Mouse (Mus musculus): ENCODE data around the gene Cmss1. TPM values are rescaled to one million over a fixed set of nuclear protein-coding genes. Genes with fewer than 3 reads are reported as not detected.

Cmss1 gene
- total and polyA plus RNA-seq, 2 experiments from 2014 or later = 14.7 to 43.4 TPM

GRCm38 (mm10) chr16:57378631-57379330, 227.9 kb downstream of the Cmss1 start:
- no peaks in the 10 kb centered on the region for H3K4me1 ChIP-seq (ENCODE audit: insufficient read depth, low read length)
- no peak overlapping the region for H3K9ac ChIP-seq (replicated peaks; ENCODE audit: low read length, poor library complexity, severe bottlenecking)
- no peak for TF ChIP-seq CTCF (IDR thresholded peaks at IDR 0.05)
- no peaks in the 10 kb centered on the region for H3K9me3 ChIP-seq (ENCODE audit: low read length)
- no peak for ATAC-seq (ENCODE audit: low FRiP score)
- no peak overlapping the region for H3K4me3 ChIP-seq (ENCODE audit: low read depth, low read length)
- no peaks in the 10 kb centered on the region for H3K36me3 ChIP-seq (ENCODE audit: insufficient read depth, low read length)
- no peak for DNase-seq (ENCODE audit: low spot score)
- no peak overlapping the region for H3K4me2 ChIP-seq (ENCODE audit: low read depth, low read length, poor library complexity, severe bottlenecking)
- WGBS = 91% methylated on average over 9 of the region's 9 CpGs
- H3K27me3 ChIP-seq (ENCODE audit: insufficient read depth, low read length) = no peaks in the 10 kb centered on the region
- H3K27ac ChIP-seq (ENCODE audit: low read depth, low read length) = no peak overlapping the region

- Histone ChIP-seq H3K4me1 (ENCODE audit: insufficient read depth, low read length) (no peaks in the 10 kb centered on the region), H3K27me3 (ENCODE audit: insufficient read depth, low read length) (no peaks in the 10 kb centered on the region), H3K9ac (replicated peaks; ENCODE audit: low read length, poor library complexity, severe bottlenecking) (no peak overlapping the region), H3K9me3 (ENCODE audit: low read length) (no peaks in the 10 kb centered on the region), H3K4me2 (ENCODE audit: low read depth, low read length, poor library complexity, severe bottlenecking) (no peak overlapping the region), H3K4me3 (ENCODE audit: low read depth, low read length) (no peak overlapping the region), H3K27ac (ENCODE audit: low read depth, low read length) (no peak overlapping the region), H3K36me3 (ENCODE audit: insufficient read depth, low read length) (no peaks in the 10 kb centered on the region)
- DNase-seq (ENCODE audit: low spot score) (no peak), ATAC-seq (ENCODE audit: low FRiP score) (no peak)
- no peak for TF ChIP-seq CTCF (IDR thresholded peaks at IDR 0.05)
- 89% methylated on average over 7 of the region's 7 CpGs for WGBS
These were observed 231.3 kb downstream of the Cmss1 start for GRCm38 (mm10) chr16:57375248-57375837.

- WGBS = 90% methylated on average over 3 of the region's 3 CpGs
- H3K36me3 ChIP-seq (ENCODE audit: insufficient read depth, low read length) = no peaks in the 10 kb centered on the region
- no peak for TF ChIP-seq CTCF (IDR thresholded peaks at IDR 0.05)
These were observed 234.5 kb downstream of the Cmss1 start for GRCm38 (mm10) chr16:57372156-57372555.

GRCm38 (mm10) chr16:57369846-57370496, 236.7 kb downstream of the Cmss1 start:
- no peaks in the 10 kb centered on the region for H3K27me3 ChIP-seq (ENCODE audit: insufficient read depth, low read length)
- no peak overlapping the region for H3K4me2 ChIP-seq (ENCODE audit: low read depth, low read length, poor library complexity, severe bottlenecking)
- H3K36me3 ChIP-seq (ENCODE audit: insufficient read depth, low read length) = no peaks in the 10 kb centered on the region
- no peak for TF ChIP-seq CTCF (IDR thresholded peaks at IDR 0.05)
- WGBS = 90% methylated on average over 8 of the region's 8 CpGs
- H3K9ac ChIP-seq (replicated peaks; ENCODE audit: low read length, poor library complexity, severe bottlenecking) = no peak overlapping the region
- H3K4me3 ChIP-seq (ENCODE audit: low read depth, low read length) = no peak overlapping the region
- no peak for DNase-seq (ENCODE audit: low spot score)
- H3K4me1 ChIP-seq (ENCODE audit: insufficient read depth, low read length) = no peaks in the 10 kb centered on the region
- no peak for ATAC-seq (ENCODE audit: low FRiP score)
- no peaks in the 10 kb centered on the region for H3K9me3 ChIP-seq (ENCODE audit: low read length)
- no peak overlapping the region for H3K27ac ChIP-seq (ENCODE audit: low read depth, low read length)

More at GRCm38 (mm10) chr16:57372156-57372555, 234.5 kb downstream of the Cmss1 start:
- Histone ChIP-seq H3K4me2 (ENCODE audit: low read depth, low read length, poor library complexity, severe bottlenecking) (no peak overlapping the region), H3K9me3 (ENCODE audit: low read length) (no peaks in the 10 kb centered on the region), H3K4me1 (ENCODE audit: insufficient read depth, low read length) (no peaks in the 10 kb centered on the region), H3K4me3 (ENCODE audit: low read depth, low read length) (no peak overlapping the region), H3K9ac (replicated peaks; ENCODE audit: low read length, poor library complexity, severe bottlenecking) (no peak overlapping the region), H3K27ac (ENCODE audit: low read depth, low read length) (no peak overlapping the region), H3K27me3 (ENCODE audit: insufficient read depth, low read length) (no peaks in the 10 kb centered on the region)
- ATAC-seq (ENCODE audit: low FRiP score) = no peak
- no peak for DNase-seq (ENCODE audit: low spot score)

- WGBS = 77% methylated on average over 18 of the region's 18 CpGs
- Histone ChIP-seq H3K4me1 (ENCODE audit: insufficient read depth, low read length) (no peaks in the 10 kb centered on the region), H3K27ac (ENCODE audit: low read depth, low read length) (no peak overlapping the region), H3K4me2 (ENCODE audit: low read depth, low read length, poor library complexity, severe bottlenecking) (no peak overlapping the region), H3K9me3 (ENCODE audit: low read length) (no peaks in the 10 kb centered on the region), H3K36me3 (ENCODE audit: insufficient read depth, low read length) (no peaks in the 10 kb centered on the region), H3K27me3 (ENCODE audit: insufficient read depth, low read length) (no peaks in the 10 kb centered on the region), H3K9ac (replicated peaks; ENCODE audit: low read length, poor library complexity, severe bottlenecking) (no peak overlapping the region), H3K4me3 (ENCODE audit: low read depth, low read length) (no peak overlapping the region)
- DNase-seq (ENCODE audit: low spot score) = no peak
- TF ChIP-seq CTCF (IDR thresholded peaks at IDR 0.05) = no peak
- no peak for ATAC-seq (ENCODE audit: low FRiP score)
These were observed 239.5 kb downstream of the Cmss1 start for GRCm38 (mm10) chr16:57366941-57367694.

Measured in midbrain, postnatal 0 days (tissue).